Mouse (Mus musculus) frontal cortex, adult (tissue): Measurements from ENCODE around the gene Vmn1r148.
"Not testable (repeated sequence)": the region's sequence is repeated elsewhere in the genome, so short reads cannot be mapped to it uniquely, and the experiment has no call there.

Source experiments
- ATAC-seq: cut with Nextera tagmentation; 2 replicates; pipeline ENCODE4 v1.9.2; 2017; ENCODE audit warnings: mild to moderate bottlenecking, moderate library complexity, mixed read lengths; ENCODE audit not compliant: low TSS enrichment

The Vmn1r148 gene

DNA sequence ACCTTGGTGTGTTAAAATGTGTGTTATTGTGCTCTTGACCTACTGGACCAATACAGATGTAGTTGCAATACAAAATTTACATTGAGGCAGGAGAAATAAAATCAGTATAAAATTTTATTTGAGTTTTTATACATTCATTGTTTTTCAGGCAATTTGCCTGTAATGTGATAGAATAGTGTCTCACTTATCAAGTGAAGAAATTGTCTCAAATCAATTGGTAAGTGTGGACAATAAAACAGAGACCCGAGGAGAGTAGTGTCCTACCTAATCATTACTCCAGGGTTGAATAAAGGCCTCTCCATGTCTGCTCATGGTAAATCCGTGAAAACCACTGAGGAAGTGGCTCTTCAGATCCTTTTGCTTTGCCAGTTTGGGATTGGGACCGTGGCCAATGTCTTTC, at the start of gene Vmn1r148:
Gene Vmn1r148, plus strand, starts transcription at position 301 of the 400 bp plus-strand sequence.
- not testable (repeated sequence) for ATAC-seq

GRCm38 (mm10) chr7:22370939-22371338, 42.4 kb upstream of the Vmn1r148 start, which contains the start of gene Gm8660:
Gm8660 (minus strand) TSS chr7:22371039.
- not testable (repeated sequence) for ATAC-seq

GRCm38 (mm10) chr7:22438129-22438528, 24.7 kb downstream of the Vmn1r148 start, which contains the start of gene Vmn1r149:
Vmn1r149 (minus strand) TSS chr7:22438229.
- ATAC-seq: not testable (repeated sequence)

GRCm38 (mm10) chr7:22463975-22464374, 50.6 kb downstream of the Vmn1r148 start, which contains the start of gene Gm10665:
Gm10665 (minus strand) TSS chr7:22464075.
- ATAC-seq: not testable (repeated sequence)
